Mouse (Mus musculus): ENCODE data around the gene Hsd17b10.

Gene Hsd17b10

GRCm38 (mm10) chrX:152001737-152002710 is at the start of gene Hsd17b10:
Gene Hsd17b10 (plus strand): TSS chrX:152001845.
- in situ Hi-C loops (cut with MboI; ENCODE audit: low pct_unique_long_range_greater_than_20kb in 1 of 2, low sequenced_read_pairs in 2 of 2, unreplicated experiment in 1 of 2): no loop called here

GRCm38 (mm10) chrX:151999006-151999710 is 2.5 kb upstream of the Hsd17b10 start:
- in situ Hi-C loops (cut with MboI; ENCODE audit: low pct_unique_long_range_greater_than_20kb in 1 of 2, low sequenced_read_pairs in 2 of 2, unreplicated experiment in 1 of 2): loop anchor here in 1 of 2 experiments (25.0 kb wide), 1 partner anchor 362 kb away; no protein-coding TSS in a partner anchor

GRCm38 (mm10) chrX:152001182-152001684 is 412 bp upstream of the Hsd17b10 start:
- in situ Hi-C loops (cut with MboI; ENCODE audit: low pct_unique_long_range_greater_than_20kb in 1 of 2, low sequenced_read_pairs in 2 of 2, unreplicated experiment in 1 of 2): no loop called here

- in situ Hi-C loops (cut with MboI; ENCODE audit: low pct_unique_long_range_greater_than_20kb in 1 of 2, low sequenced_read_pairs in 2 of 2, unreplicated experiment in 1 of 2): no loop called here
Observed at GRCm38 (mm10) chrX:152002865-152003264, 1.2 kb downstream of the Hsd17b10 start.

- in situ Hi-C loops (cut with MboI; ENCODE audit: low pct_unique_long_range_greater_than_20kb in 1 of 2, low sequenced_read_pairs in 2 of 2, unreplicated experiment in 1 of 2): no loop called here
Observed at GRCm38 (mm10) chrX:152007863-152008262, 6.2 kb downstream of the Hsd17b10 start.

GRCm38 (mm10) chrX:152015752-152016150 is 14.1 kb downstream of the Hsd17b10 start:
- in situ Hi-C loops (cut with MboI; ENCODE audit: low pct_unique_long_range_greater_than_20kb in 1 of 2, low sequenced_read_pairs in 2 of 2, unreplicated experiment in 1 of 2): no loop called here

- in situ Hi-C loops (cut with MboI; ENCODE audit: low pct_unique_long_range_greater_than_20kb in 1 of 2, low sequenced_read_pairs in 2 of 2, unreplicated experiment in 1 of 2): no loop called here
Observed at GRCm38 (mm10) chrX:152016151-152017145, 14.8 kb downstream of the Hsd17b10 start, which contains the start of the genes Ribc1 and Smc1a. Gene Ribc1 (minus strand): TSS chrX:152016295. Gene Smc1a (plus strand): TSS chrX:152016428.

- in situ Hi-C loops (cut with MboI; ENCODE audit: low pct_unique_long_range_greater_than_20kb in 1 of 2, low sequenced_read_pairs in 2 of 2, unreplicated experiment in 1 of 2): no loop called here
Observed at GRCm38 (mm10) chrX:152017186-152017585, 15.5 kb downstream of the Hsd17b10 start.

- in situ Hi-C loops (cut with MboI; ENCODE audit: low pct_unique_long_range_greater_than_20kb in 1 of 2, low sequenced_read_pairs in 2 of 2, unreplicated experiment in 1 of 2): no loop called here
Observed at GRCm38 (mm10) chrX:152019294-152019693, 17.6 kb downstream of the Hsd17b10 start.

- in situ Hi-C loops (cut with MboI; ENCODE audit: low pct_unique_long_range_greater_than_20kb in 1 of 2, low sequenced_read_pairs in 2 of 2, unreplicated experiment in 1 of 2): loop anchor here in 1 of 2 experiments (25.0 kb wide), 1 partner anchor 203 kb away; no protein-coding TSS in a partner anchor
Observed at GRCm38 (mm10) chrX:152039865-152040264, 38.2 kb downstream of the Hsd17b10 start.

GRCm38 (mm10) chrX:152047230-152047629 is 45.6 kb downstream of the Hsd17b10 start:
- in situ Hi-C loops (cut with MboI; ENCODE audit: low pct_unique_long_range_greater_than_20kb in 1 of 2, low sequenced_read_pairs in 2 of 2, unreplicated experiment in 1 of 2): loop anchor here in 1 of 2 experiments (25.0 kb wide), 1 partner anchor 210 kb away; no protein-coding TSS in a partner anchor

GRCm38 (mm10) chrX:152052546-152052945 is 50.9 kb downstream of the Hsd17b10 start:
- in situ Hi-C loops (cut with MboI; ENCODE audit: low pct_unique_long_range_greater_than_20kb in 1 of 2, low sequenced_read_pairs in 2 of 2, unreplicated experiment in 1 of 2): no loop called here

All from mouse embryonic stem cell (cell line).